Mouse (Mus musculus) heart, adult 2 months (tissue): ENCODE results near the gene Sirt6. TPM values are rescaled to one million over a fixed set of nuclear protein-coding genes. Genes with fewer than 3 reads are reported as not detected.
A peak's percentile ranks its signal among the peaks of the same experiment; 100 is the strongest.

ENCODE experiments used
- DNase-seq, 2 experiments: peaks; one replicate each; pipeline ENCODE4 v3.0.0; 2021
- H3K27ac ChIP-seq: fragments of 200-600 bp; 2 replicates; pipeline ENCODE4 v1.8.1; 2022
- H3K27me3 ChIP-seq: fragments of 200-500 bp; 2 replicates; pipeline ENCODE4 v1.6.1; 2012; ENCODE audit warnings: mild to moderate bottlenecking, low read length, inconsistent platforms, mixed read lengths; ENCODE audit not compliant: control insufficient read depth, insufficient read depth
- H3K36me3 ChIP-seq: fragments of 200-500 bp; 2 replicates; pipeline ENCODE4 v1.6.1; 2012; ENCODE audit warnings: low read length, inconsistent platforms; ENCODE audit not compliant: control insufficient read depth, insufficient read depth
- H3K4me1 ChIP-seq: fragments of 200-500 bp; 2 replicates; pipeline ENCODE4 v1.6.1; 2011; ENCODE audit warnings: low read length; ENCODE audit not compliant: control insufficient read depth, insufficient read depth
- H3K4me3 ChIP-seq: fragments of 200-600 bp; 2 replicates; pipeline ENCODE4 v1.8.1; 2022
- H3K79me2 ChIP-seq: fragments of 200-500 bp; replicated peaks from 2 replicates; pipeline ENCODE4 v1.6.1; 2012; ENCODE audit warnings: mild to moderate bottlenecking, inconsistent platforms, low read length, moderate library complexity, mixed read lengths; ENCODE audit not compliant: control insufficient read depth, insufficient read depth
- H3K9ac ChIP-seq: fragments of 200-500 bp; 2 replicates; pipeline ENCODE4 v1.6.1; 2012; ENCODE audit warnings: low read depth, mild to moderate bottlenecking, control low read depth, inconsistent platforms, low read length, mixed read lengths
- CTCF ChIP-seq: fragments of 200-600 bp; IDR thresholded peaks from 2 replicates; pipeline ENCODE4 v1.8.1; 2022; ENCODE audit warnings: antibody characterized with exemption, mild to moderate bottlenecking, moderate library complexity
- EP300 ChIP-seq: fragments of 200-500 bp; IDR thresholded peaks from 2 replicates; pipeline ENCODE4 v1.6.1; 2011; ENCODE audit warnings: low read depth, low read length, control low read depth; ENCODE audit not compliant: insufficient read depth
- POLR2A ChIP-seq: fragments of 200-500 bp; IDR thresholded peaks from 2 replicates; pipeline ENCODE4 v1.6.1; 2011; ENCODE audit warnings: mild to moderate bottlenecking, low read depth, low read length, control low read depth; ENCODE audit not compliant: insufficient read depth
- WGBS: fragments of 180-500 bp; shearing (Covaris S2); methylation state at CpG from one replicate; pipeline ENCODE4 v1.1.7; 2018; 5-methylcytosine and 5-hydroxymethylcytosine counted together
- intact Hi-C: fragments of 180-260 bp; cut with DNase I; formaldehyde crosslinking; loops from one replicate; pipeline ENCODE4 v1.15.1; 2025
- polyA plus RNA-seq: library from polyadenylated mRNA; depleted of rRNA; stranded (reverse); fragments of >200 nt; gene quantifications from 2 replicates; pipeline ENCODE4 v1.2.3, GENCODE M21; 2012
- total RNA-seq, 2 experiments: library from RNA; stranded (reverse); gene quantifications; 2 replicates each; pipeline ENCODE4 v1.2.3; 2021

The Sirt6 gene
- total and polyA plus RNA-seq, 3 experiments, result 7.0 to 15.4 (median 7.9) TPM

DNA sequence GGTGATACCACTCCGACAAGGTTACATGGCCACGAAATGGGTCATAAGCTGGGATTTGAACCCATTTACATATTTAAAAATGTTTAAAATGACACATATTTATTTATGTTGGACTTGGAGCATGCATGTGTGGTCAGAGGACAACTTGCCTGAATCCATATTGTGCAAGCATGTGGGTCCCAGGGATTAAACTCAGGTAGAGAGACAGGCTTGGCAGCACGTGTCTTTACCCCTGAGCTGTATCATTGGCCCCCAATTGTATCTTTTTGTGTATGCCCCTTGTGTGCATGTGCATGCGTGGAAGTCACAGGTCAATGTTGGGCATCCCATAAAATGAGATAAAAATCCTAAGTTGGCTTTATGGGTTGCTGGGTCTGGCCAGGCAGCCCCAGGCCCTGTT lies 17.8 kb upstream of the Sirt6 start:
- 90% methylated on average over 4 of the region's 4 CpGs for WGBS
- intact Hi-C loops, result no loop called here
- no peak overlapping the region for H3K4me3 ChIP-seq
- H3K27ac ChIP-seq, result no peak overlapping the region
- no peaks in the 10 kb centered on the region for H3K79me2 ChIP-seq
- TF ChIP-seq CTCF (no peak), EP300 (no peak), POLR2A (no peak)
- DNase-seq, result peak in 1 of 2 experiments; percentile 12
- H3K36me3 ChIP-seq, result no peaks in the 10 kb centered on the region
- H3K4me1 ChIP-seq, result peaks cover 3% of the 10 kb centered on the region
- H3K27me3 ChIP-seq, result no peaks in the 10 kb centered on the region
- no peak overlapping the region for H3K9ac ChIP-seq

DNA sequence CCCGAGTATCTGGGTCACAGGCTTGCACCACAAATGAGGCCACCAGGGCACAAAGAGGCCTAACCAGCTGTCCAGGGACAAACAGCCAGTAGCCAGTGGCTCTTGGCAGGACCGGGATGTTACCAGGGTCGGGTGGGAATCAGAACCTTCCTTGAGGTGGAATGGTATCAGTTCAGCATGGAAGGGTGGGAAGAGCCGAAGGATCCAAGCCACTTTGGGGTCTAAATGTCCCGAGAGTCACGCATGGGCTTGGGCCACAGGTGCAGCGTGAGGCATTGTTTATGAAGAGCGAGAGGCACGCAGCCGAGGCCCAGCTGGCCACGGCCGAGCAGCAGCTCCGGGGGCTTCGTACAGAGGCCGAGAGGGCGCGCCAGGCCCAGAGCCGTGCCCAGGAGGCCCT lies 17.1 kb upstream of the Sirt6 start:
- Histone ChIP-seq H3K79me2 (no peaks in the 10 kb centered on the region), H3K4me3 (no peak overlapping the region), H3K27ac (no peak overlapping the region), H3K36me3 (no peaks in the 10 kb centered on the region), H3K9ac (no peak overlapping the region), H3K27me3 (no peaks in the 10 kb centered on the region), H3K4me1 (peaks cover 3% of the 10 kb centered on the region)
- intact Hi-C loops, result no loop called here
- TF ChIP-seq EP300, result no peak
- no peak for TF ChIP-seq CTCF
- TF ChIP-seq POLR2A, result no peak
- DNase-seq, result peak in 1 of 2 experiments; percentile 15
- WGBS, result 94% methylated on average over 18 of the region's 18 CpGs

DNA sequence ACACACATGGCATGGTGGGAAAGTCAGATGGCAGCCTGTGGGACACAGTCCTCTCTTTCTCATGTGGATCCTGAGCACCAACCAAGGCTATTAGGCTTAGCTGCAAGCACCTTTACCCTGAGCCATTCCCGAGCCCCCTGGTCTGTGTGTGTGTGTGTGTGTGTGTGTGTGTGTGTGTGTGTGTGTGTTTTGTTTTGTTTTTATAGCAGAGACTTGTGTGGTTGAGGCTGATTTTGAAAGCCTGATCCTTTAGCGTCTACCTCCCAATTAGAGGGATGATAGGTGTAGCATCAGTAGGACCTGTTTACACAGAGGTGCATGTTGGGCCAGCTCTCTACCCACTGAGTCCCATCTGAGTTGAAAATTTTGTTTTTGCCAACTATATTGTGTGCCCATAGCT lies 16.6 kb upstream of the Sirt6 start:
- Histone ChIP-seq H3K36me3 (no peaks in the 10 kb centered on the region), H3K4me3 (peak overlapping the region; percentile 72), H3K27me3 (no peaks in the 10 kb centered on the region), H3K27ac (peak overlapping the region; percentile 97), H3K79me2 (no peaks in the 10 kb centered on the region), H3K4me1 (peaks cover 3% of the 10 kb centered on the region), H3K9ac (no peak overlapping the region)
- 59% methylated on average over 2 of the region's 2 CpGs for WGBS
- TF ChIP-seq POLR2A (no peak), CTCF (no peak), EP300 (no peak)
- DNase-seq, result no peak
- intact Hi-C loops, result no loop called here

GRCm38 (mm10) chr10:81643449-81644055 lies 16.0 kb upstream of the Sirt6 start:
- intact Hi-C loops, result loop anchor here (2.0 kb wide), 1 partner anchor 17 kb away; the partner anchor contains the start of gene Sirt6
- Histone ChIP-seq H3K4me1 (peaks cover 3% of the 10 kb centered on the region), H3K4me3 (peak overlapping the region; percentile 72), H3K9ac (peak overlapping the region; percentile 98), H3K27me3 (no peaks in the 10 kb centered on the region), H3K27ac (peak overlapping the region; percentile 97), H3K79me2 (no peaks in the 10 kb centered on the region), H3K36me3 (no peaks in the 10 kb centered on the region)
- DNase-seq, result peak; percentile 96 to 98
- WGBS, result under 1% methylated on average over 75 of the region's 75 CpGs
- peak; percentile 69 for TF ChIP-seq CTCF
- TF ChIP-seq EP300, result no peak; the same call in 1 of the 2 replicates
- peak; percentile 83 for TF ChIP-seq POLR2A

GRCm38 (mm10) chr10:81642648-81643448 lies 15.3 kb upstream of the Sirt6 start:
- WGBS, result 13% methylated on average over 24 of the region's 24 CpGs
- H3K36me3 ChIP-seq, result no peaks in the 10 kb centered on the region
- peak overlapping the region; percentile 98 for H3K9ac ChIP-seq
- intact Hi-C loops, result loop anchor here (2.0 kb wide), 1 partner anchor 16 kb away; the partner anchor contains the start of gene Sirt6
- H3K79me2 ChIP-seq, result no peaks in the 10 kb centered on the region
- DNase-seq, result peak in 1 of 2 experiments; percentile 19
- H3K27me3 ChIP-seq, result no peaks in the 10 kb centered on the region
- no peak for TF ChIP-seq EP300
- no peak for TF ChIP-seq POLR2A
- peaks cover 3% of the 10 kb centered on the region for H3K4me1 ChIP-seq
- peak overlapping the region; percentile 72 for H3K4me3 ChIP-seq
- peak overlapping the region; percentile 97 for H3K27ac ChIP-seq

DNA sequence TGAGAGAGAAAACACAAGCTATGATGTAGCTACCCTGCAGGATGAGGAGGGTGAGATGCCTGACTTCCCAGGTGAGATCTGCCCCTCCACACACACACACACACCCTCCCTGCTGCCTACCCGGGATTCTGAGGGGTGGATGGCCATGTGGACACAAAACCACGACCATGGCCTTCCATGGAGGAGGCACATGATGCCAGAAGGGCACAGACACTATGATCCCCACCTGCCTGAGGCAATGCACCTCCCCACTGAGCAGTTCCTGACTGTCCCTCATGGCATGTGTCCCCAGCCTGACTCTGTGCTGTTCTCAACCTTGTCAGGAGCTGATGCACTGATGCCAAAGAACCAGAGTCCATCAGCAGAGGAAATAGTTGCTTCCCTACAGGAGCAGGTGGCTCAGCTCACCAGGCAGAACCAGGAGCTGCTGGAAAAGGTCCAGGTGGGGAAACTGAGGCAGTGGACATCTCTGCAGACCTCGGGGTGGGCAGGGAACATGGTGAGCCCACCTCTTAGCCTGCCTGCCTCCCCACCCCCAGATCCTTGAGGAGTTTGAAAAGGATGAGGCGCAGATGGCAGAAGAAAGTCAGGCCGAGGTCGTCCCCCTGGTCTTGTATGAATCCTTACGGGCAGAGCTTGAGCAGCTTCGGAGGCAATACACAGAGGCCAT lies 14.5 kb upstream of the Sirt6 start:
- 80% methylated on average over 8 of the region's 8 CpGs for WGBS
- Histone ChIP-seq H3K36me3 (no peaks in the 10 kb centered on the region), H3K4me3 (peak overlapping the region; percentile 72; the same call in 1 of the 2 replicates), H3K9ac (no peak overlapping the region), H3K27ac (no peak overlapping the region), H3K79me2 (no peaks in the 10 kb centered on the region), H3K4me1 (peaks cover 3% of the 10 kb centered on the region), H3K27me3 (no peaks in the 10 kb centered on the region)
- DNase-seq, result no peak
- TF ChIP-seq CTCF, result no peak
- TF ChIP-seq EP300, result no peak
- TF ChIP-seq POLR2A, result 0 out of 2 replicates have a peak, but pooled peaks have one; percentile 17
- intact Hi-C loops, result loop anchor here (2.0 kb wide), 1 partner anchor 15 kb away; the partner anchor contains the start of gene Sirt6
